Mouse (Mus musculus) stomach, embryonic 15.5 days (tissue): Measurements from ENCODE around the gene Slc16a12. TPM values are rescaled to one million over a fixed set of nuclear protein-coding genes. Genes with fewer than 3 reads are reported as not detected.
"Not testable (repeated sequence)": the region's sequence is repeated elsewhere in the genome, so short reads cannot be mapped to it uniquely, and the experiment has no call there.

Source experiments
- ATAC-seq: fragments of 200-750 bp; cut with Nextera tagmentation; 2 replicates; pipeline ENCODE4 v1.8.0; 2017; ENCODE audit warnings: low read depth, moderate number of reproducible peaks, moderate TSS enrichment; ENCODE audit not compliant: insufficient read depth, low FRiP score
- H3K27ac ChIP-seq: fragments of 300-500 bp; sonication (generic); 2 replicates; pipeline ENCODE4 v1.5.1; 2015; ENCODE audit warnings: mild to moderate bottlenecking, inconsistent platforms
- H3K27me3 ChIP-seq: fragments of 300-500 bp; sonication (generic); replicated peaks from 2 replicates; pipeline ENCODE4 v1.6.1; 2015; ENCODE audit warnings: inconsistent platforms
- H3K36me3 ChIP-seq: fragments of 300-500 bp; sonication (generic); 2 replicates; pipeline ENCODE4 v1.6.1; 2015; ENCODE audit warnings: inconsistent platforms
- H3K4me1 ChIP-seq: fragments of 300-500 bp; sonication (generic); 2 replicates; pipeline ENCODE4 v1.6.1; 2015; ENCODE audit warnings: inconsistent platforms
- H3K4me2 ChIP-seq: fragments of 300-500 bp; sonication (generic); 2 replicates; pipeline ENCODE4 v1.6.1; 2015; ENCODE audit warnings: mild to moderate bottlenecking, inconsistent platforms
- H3K4me3 ChIP-seq: fragments of 300-500 bp; sonication (generic); replicated peaks from 2 replicates; pipeline ENCODE4 v1.5.1; 2015; ENCODE audit warnings: inconsistent platforms
- H3K9ac ChIP-seq: fragments of 300-500 bp; sonication (generic); 2 replicates; pipeline ENCODE4 v1.6.1; 2015; ENCODE audit warnings: inconsistent platforms
- H3K9me3 ChIP-seq: fragments of 300-500 bp; sonication (generic); 2 replicates; pipeline ENCODE4 v1.6.1; 2016; ENCODE audit warnings: inconsistent platforms
- WGBS: fragments of 180-500 bp; shearing (Covaris S2); methylation state at CpG from one replicate; pipeline ENCODE4 v1.1.7; 2015; 5-methylcytosine and 5-hydroxymethylcytosine counted together
- polyA plus RNA-seq: library from polyadenylated mRNA; unstranded; fragments of >200 nt; fragmentation: Nextera tagmentation; extraction: Ambion mirVana; gene quantifications from 2 replicates; pipeline ENCODE4 v1.2.1, GENCODE M21; 2015

Slc16a12 gene
- polyA plus RNA-seq, 1 experiment from 2014 or later: 5.5 TPM

DNA sequence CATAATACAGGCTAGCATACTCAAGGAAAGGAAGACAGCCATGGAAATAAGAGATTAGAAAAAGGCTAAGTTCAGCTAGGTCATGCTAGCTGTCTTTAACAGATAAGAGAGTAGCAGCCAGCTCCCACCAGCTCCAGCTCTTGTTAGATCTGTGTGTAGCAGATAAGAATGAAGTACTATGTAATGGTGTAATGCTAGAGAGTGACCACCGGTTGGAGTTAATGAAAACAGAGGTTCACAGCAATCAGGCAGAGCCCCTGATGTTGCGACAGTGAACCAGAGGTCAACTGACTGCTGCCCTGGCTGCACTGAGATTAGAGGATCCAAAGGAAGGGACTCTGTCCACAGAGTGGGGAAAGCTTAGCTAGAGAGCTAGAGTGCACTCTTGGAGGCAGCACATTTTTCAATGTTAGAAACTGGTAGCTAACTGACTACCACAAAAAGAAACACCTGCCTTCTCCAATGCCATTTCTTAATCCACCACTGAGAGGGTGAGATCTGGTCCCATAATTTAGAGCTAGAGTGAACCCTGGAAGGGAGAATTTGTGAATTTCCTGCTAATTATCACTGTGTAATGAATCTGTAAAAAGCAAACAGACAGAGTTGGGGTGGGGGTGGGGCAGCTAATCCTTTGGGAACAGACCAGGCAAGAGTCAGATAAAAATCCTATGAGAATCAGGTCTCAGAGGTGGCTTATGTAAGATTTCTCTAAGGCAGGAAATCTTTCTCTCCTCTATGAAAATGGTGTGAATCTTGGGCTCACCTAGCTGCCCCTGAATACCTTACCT lies 90.4 kb downstream of the Slc16a12 start:
- no peaks in the 10 kb centered on the region for H3K27me3 ChIP-seq
- no peak overlapping the region for H3K27ac ChIP-seq
- H3K9ac ChIP-seq: no peak overlapping the region
- H3K4me3 ChIP-seq: no peak overlapping the region
- no peaks in the 10 kb centered on the region for H3K9me3 ChIP-seq
- WGBS: 17% methylated on average over 2 of the region's 2 CpGs
- H3K36me3 ChIP-seq: no peaks in the 10 kb centered on the region
- ATAC-seq: peak; percentile 94
- no peak overlapping the region for H3K4me2 ChIP-seq
- no peaks in the 10 kb centered on the region for H3K4me1 ChIP-seq

DNA sequence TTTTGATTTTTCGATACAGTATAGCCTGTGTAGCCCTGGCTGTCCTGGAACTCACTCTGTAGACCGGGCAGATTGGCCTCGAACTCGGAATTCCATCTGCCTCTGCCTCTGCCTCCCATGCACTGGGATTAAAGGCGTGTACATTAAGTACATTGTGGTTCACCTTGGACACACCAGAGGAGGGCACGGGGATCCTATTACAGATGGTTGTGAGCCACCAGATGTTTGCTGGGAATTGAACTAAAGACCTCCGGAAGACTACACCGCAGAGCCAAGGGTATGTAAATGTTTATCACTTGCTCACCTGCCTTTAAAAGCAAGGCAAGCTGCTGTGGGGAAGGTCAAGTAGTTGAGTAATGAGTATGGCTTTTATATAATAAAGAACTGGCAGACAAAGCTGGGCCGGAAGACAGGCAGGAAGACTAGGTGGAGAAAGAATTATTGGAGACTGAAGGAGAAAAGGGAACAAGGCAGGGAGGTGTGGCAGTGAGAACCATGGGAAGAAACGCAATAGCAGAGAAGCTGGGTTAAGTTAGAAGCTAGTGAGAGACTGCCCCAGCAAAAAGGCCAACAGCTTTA lies 91.8 kb downstream of the Slc16a12 start:
- Histone ChIP-seq H3K9ac (no peak overlapping the region), H3K4me2 (no peak overlapping the region), H3K27ac (no peak overlapping the region), H3K4me3 (no peak overlapping the region), H3K27me3 (no peaks in the 10 kb centered on the region), H3K9me3 (no peaks in the 10 kb centered on the region), H3K4me1 (no peaks in the 10 kb centered on the region), H3K36me3 (no peaks in the 10 kb centered on the region)
- ATAC-seq: no peak
- WGBS: 61% methylated on average over 10 of the region's 10 CpGs

- Histone ChIP-seq H3K4me1 (no peaks in the 10 kb centered on the region), H3K27me3 (no peaks in the 10 kb centered on the region), H3K36me3 (no peaks in the 10 kb centered on the region), H3K4me2 (no peak overlapping the region), H3K9me3 (no peaks in the 10 kb centered on the region), H3K9ac (no peak overlapping the region), H3K27ac (no peak overlapping the region), H3K4me3 (no peak overlapping the region)
- 80% methylated on average over 6 of the region's 6 CpGs for WGBS
- no peak for ATAC-seq
Measured at GRCm38 (mm10) chr19:34650997-34651396, 96.1 kb downstream of the Slc16a12 start.

- Histone ChIP-seq H3K27me3 (no peaks in the 10 kb centered on the region), H3K9me3 (no peaks in the 10 kb centered on the region), H3K9ac (no peak overlapping the region), H3K4me3 (no peak overlapping the region), H3K27ac (no peak overlapping the region), H3K4me2 (no peak overlapping the region), H3K36me3 (no peaks in the 10 kb centered on the region), H3K4me1 (no peaks in the 10 kb centered on the region)
- 85% methylated on average over 3 of the region's 3 CpGs for WGBS
- no peak for ATAC-seq
Measured at GRCm38 (mm10) chr19:34650276-34650675, 96.8 kb downstream of the Slc16a12 start.

DNA sequence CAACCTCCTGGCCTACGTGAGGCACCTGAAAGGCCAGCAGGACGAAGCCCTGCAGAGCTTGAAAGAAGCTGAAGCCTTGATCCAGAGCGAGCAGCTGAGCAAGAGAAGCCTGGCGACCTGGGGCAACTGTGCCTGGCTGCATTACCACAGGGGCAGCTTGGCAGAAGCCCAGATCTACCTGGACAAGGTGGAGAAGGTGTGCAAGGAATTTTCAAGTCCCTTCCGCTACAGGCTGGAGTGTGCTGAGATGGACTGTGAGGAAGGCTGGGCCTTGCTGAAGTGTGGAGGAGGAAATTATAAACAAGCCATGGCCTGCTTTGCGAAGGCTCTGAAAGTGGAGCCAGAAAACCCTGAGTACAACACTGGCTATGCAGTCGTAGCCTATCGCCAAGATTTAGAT lies 99.5 kb downstream of the Slc16a12 start:
- not testable (repeated sequence) for ATAC-seq, H3K9me3 ChIP-seq, H3K27ac ChIP-seq, H3K4me3 ChIP-seq, H3K4me1 ChIP-seq, H3K27me3 ChIP-seq, H3K9ac ChIP-seq, H3K36me3 ChIP-seq, H3K4me2 ChIP-seq
- 85% methylated on average over 8 of the region's 8 CpGs for WGBS

GRCm38 (mm10) chr19:34642616-34643015 lies 104.5 kb downstream of the Slc16a12 start:
- H3K9me3 ChIP-seq: no peaks in the 10 kb centered on the region
- H3K27ac ChIP-seq: no peak overlapping the region
- H3K9ac ChIP-seq: no peak overlapping the region
- H3K27me3 ChIP-seq: no peaks in the 10 kb centered on the region
- H3K36me3 ChIP-seq: no peaks in the 10 kb centered on the region
- 70% methylated on average over 5 of the region's 5 CpGs for WGBS
- H3K4me3 ChIP-seq: no peak overlapping the region
- H3K4me2 ChIP-seq: no peak overlapping the region
- no peaks in the 10 kb centered on the region for H3K4me1 ChIP-seq
- no peak for ATAC-seq

- 0 out of 2 replicates have a peak, but pooled peaks have one; percentile 35 for ATAC-seq
- WGBS: 31% methylated on average over 4 of the region's 4 CpGs
- Histone ChIP-seq H3K9me3 (no peaks in the 10 kb centered on the region), H3K4me1 (no peaks in the 10 kb centered on the region), H3K4me2 (peak within 1 kb of the TSS; percentile 38), H3K4me3 (0 out of 2 replicates have a peak within 1 kb of the TSS, but pooled peaks have one; percentile 1), H3K27ac (no peak within 1 kb of the TSS), H3K9ac (no peak within 1 kb of the TSS), H3K36me3 (no peaks in the 10 kb centered on the region), H3K27me3 (no peaks in the 10 kb centered on the region)
Measured at GRCm38 (mm10) chr19:34640623-34641022, 106.5 kb downstream of the Slc16a12 start, which contains the start of the genes Ifit1bl2 and Ifit1. Gene Ifit1bl2 (minus strand): TSS chr19:34640743. Gene Ifit1 (plus strand): TSS chr19:34640871.

- no peak overlapping the region for H3K27ac ChIP-seq
- no peak overlapping the region for H3K9ac ChIP-seq
- H3K4me3 ChIP-seq: no peak overlapping the region
- no peaks in the 10 kb centered on the region for H3K36me3 ChIP-seq
- WGBS: 4% methylated on average over 3 of the region's 3 CpGs
- H3K27me3 ChIP-seq: no peaks in the 10 kb centered on the region
- ATAC-seq: no peak
- H3K9me3 ChIP-seq: no peaks in the 10 kb centered on the region
- no peaks in the 10 kb centered on the region for H3K4me1 ChIP-seq
- no peak overlapping the region for H3K4me2 ChIP-seq
Measured at GRCm38 (mm10) chr19:34636933-34637557, 110.0 kb downstream of the Slc16a12 start.

DNA sequence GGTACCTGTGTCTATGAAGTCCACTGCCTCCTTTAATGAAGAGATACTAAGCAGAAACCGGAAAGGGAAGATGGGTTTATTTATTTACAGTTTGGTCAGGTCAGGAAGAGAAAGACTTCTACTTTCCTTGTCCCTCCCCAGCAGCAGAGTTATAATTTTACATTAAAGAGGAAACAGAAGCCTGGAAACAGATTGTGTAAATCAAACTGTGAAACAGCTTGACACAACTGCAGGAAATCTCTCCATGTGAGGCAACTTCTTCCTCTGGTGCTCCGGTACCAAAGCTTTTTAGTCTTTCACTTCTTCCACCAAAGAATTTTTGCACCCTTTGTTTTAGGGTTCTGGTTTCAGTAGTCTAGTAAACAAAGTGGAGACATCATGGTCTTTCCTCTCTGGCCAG lies 113.6 kb downstream of the Slc16a12 start:
- no peak overlapping the region for H3K27ac ChIP-seq
- no peak overlapping the region for H3K4me3 ChIP-seq
- H3K27me3 ChIP-seq: no peaks in the 10 kb centered on the region
- no peaks in the 10 kb centered on the region for H3K36me3 ChIP-seq
- no peak for ATAC-seq
- H3K4me2 ChIP-seq: no peak overlapping the region
- 58% methylated on average over 2 of the region's 2 CpGs for WGBS
- no peaks in the 10 kb centered on the region for H3K9me3 ChIP-seq
- H3K9ac ChIP-seq: no peak overlapping the region
- H3K4me1 ChIP-seq: no peaks in the 10 kb centered on the region

- H3K4me2 ChIP-seq: no peak overlapping the region
- no peak overlapping the region for H3K9ac ChIP-seq
- H3K27ac ChIP-seq: no peak overlapping the region
- no peaks in the 10 kb centered on the region for H3K36me3 ChIP-seq
- no peak for ATAC-seq
- no peaks in the 10 kb centered on the region for H3K9me3 ChIP-seq
- no peaks in the 10 kb centered on the region for H3K4me1 ChIP-seq
- H3K4me3 ChIP-seq: no peak overlapping the region
- no peaks in the 10 kb centered on the region for H3K27me3 ChIP-seq
Measured at GRCm38 (mm10) chr19:34631487-34631886, 115.6 kb downstream of the Slc16a12 start.

GRCm38 (mm10) chr19:34627496-34627895 lies 119.6 kb downstream of the Slc16a12 start:
- Histone ChIP-seq H3K9ac (no peak overlapping the region), H3K27me3 (no peaks in the 10 kb centered on the region), H3K27ac (no peak overlapping the region), H3K36me3 (no peaks in the 10 kb centered on the region), H3K4me2 (no peak overlapping the region), H3K9me3 (no peaks in the 10 kb centered on the region), H3K4me1 (no peaks in the 10 kb centered on the region), H3K4me3 (no peak overlapping the region)
- WGBS: 54% methylated on average over 2 of the region's 2 CpGs
- ATAC-seq: no peak

- ATAC-seq: no peak
- Histone ChIP-seq H3K4me1 (no peaks in the 10 kb centered on the region), H3K4me2 (no peak overlapping the region), H3K9me3 (no peaks in the 10 kb centered on the region), H3K4me3 (no peak overlapping the region), H3K27ac (no peak overlapping the region), H3K36me3 (no peaks in the 10 kb centered on the region), H3K9ac (no peak overlapping the region), H3K27me3 (no peaks in the 10 kb centered on the region)
- WGBS: 76% methylated on average over 4 of the region's 4 CpGs
Measured at GRCm38 (mm10) chr19:34624663-34625062, 122.4 kb downstream of the Slc16a12 start.
